Mouse (Mus musculus) forebrain, embryonic 10.5 days (tissue): ENCODE results near the gene Gm21738. TPM values are rescaled to one million over a fixed set of nuclear protein-coding genes. Genes with fewer than 3 reads are reported as not detected.
"Not testable (repeated sequence)": the region's sequence is repeated elsewhere in the genome, so short reads cannot be mapped to it uniquely, and the experiment has no call there.

Source experiments
- DNase-seq: peaks from one replicate; pipeline ENCODE4 v3.0.0-alpha.2; 2017; ENCODE audit warnings: low spot score; ENCODE audit errors: extremely low spot score
- H3K27ac ChIP-seq: fragments of 300-500 bp; sonication (generic); 2 replicates; pipeline ENCODE4 v1.5.1; 2016; ENCODE audit warnings: mild to moderate bottlenecking
- H3K27me3 ChIP-seq: fragments of 300-500 bp; sonication (generic); 2 replicates; pipeline ENCODE4 v1.6.1; 2016; ENCODE audit warnings: mild to moderate bottlenecking; ENCODE audit not compliant: poor library complexity, severe bottlenecking
- H3K36me3 ChIP-seq: fragments of 300-500 bp; sonication (generic); replicated peaks from 2 replicates; pipeline ENCODE4 v1.6.1; 2016; ENCODE audit warnings: mild to moderate bottlenecking, moderate library complexity
- H3K4me1 ChIP-seq: fragments of 300-500 bp; sonication (generic); 2 replicates; pipeline ENCODE4 v1.6.1; 2016
- H3K4me3 ChIP-seq: fragments of 300-500 bp; sonication (generic); 2 replicates; pipeline ENCODE4 v1.5.1; 2016; ENCODE audit warnings: mild to moderate bottlenecking, moderate library complexity
- H3K9me3 ChIP-seq: fragments of 300-500 bp; sonication (generic); 2 replicates; pipeline ENCODE4 v1.6.1; 2016; ENCODE audit warnings: mild to moderate bottlenecking, moderate library complexity
- WGBS: fragments of 180-500 bp; shearing (Covaris S2); methylation state at CpG from one replicate; pipeline ENCODE4 v1.1.7; 2016; 5-methylcytosine and 5-hydroxymethylcytosine counted together
- polyA plus RNA-seq: library from polyadenylated mRNA; unstranded; fragments of >200 nt; fragmentation: Nextera tagmentation; extraction: Ambion mirVana; gene quantifications from 2 replicates; pipeline ENCODE4 v1.2.1, GENCODE M21; 2016

Gene Gm21738
- 0.26 TPM in 1 of 2 replicates, not detected in the other for polyA plus RNA-seq

DNA sequence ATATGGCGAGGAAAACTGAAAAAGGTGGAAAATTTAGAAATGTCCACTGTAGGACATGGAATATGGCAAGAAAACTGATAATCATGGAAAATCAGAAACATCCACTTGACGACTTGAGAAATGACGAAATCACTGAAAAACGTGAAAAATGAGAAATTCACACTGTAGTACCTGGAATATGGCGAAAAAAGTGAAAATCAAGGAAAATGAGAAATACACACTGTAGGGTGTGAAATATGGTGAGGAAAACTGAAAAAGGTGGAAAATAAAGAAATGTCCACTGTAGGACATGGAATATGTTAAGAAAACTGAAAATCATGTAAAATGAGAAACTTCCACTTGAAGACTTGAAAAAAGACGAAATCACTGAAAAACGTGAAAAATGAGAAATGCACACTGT is at the start of gene Gm21738:
Gene Gm21738, minus strand, starts transcription at position 101 of the 400 bp plus-strand sequence.
- H3K36me3 ChIP-seq, H3K27me3 ChIP-seq, H3K9me3 ChIP-seq, H3K4me3 ChIP-seq, H3K4me1 ChIP-seq, H3K27ac ChIP-seq, DNase-seq: not testable (repeated sequence)
- WGBS = 79% methylated on average over 7 of the region's 7 CpGs

DNA sequence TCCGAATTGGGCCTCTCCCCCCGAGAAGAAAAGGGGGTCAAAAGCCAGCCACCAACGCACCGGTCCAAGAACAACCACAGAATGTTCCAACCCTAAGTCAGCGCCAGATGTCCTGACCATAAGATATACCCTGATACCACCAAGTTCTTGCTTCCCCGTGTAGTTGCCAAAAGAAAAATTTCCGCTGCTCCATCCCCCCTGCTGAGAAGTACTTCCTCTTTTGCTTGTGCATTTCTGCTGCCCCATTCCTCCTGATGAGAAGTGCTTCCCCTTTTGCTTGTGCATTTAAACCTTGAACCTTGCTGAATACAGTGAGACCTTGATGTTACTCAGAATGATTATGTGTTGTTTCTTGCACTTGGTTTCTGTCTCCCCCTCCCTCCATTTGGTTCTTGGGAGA is 35.0 kb downstream of the Gm21738 start:
- H3K4me1 ChIP-seq, H3K27ac ChIP-seq, H3K4me3 ChIP-seq, H3K27me3 ChIP-seq, H3K36me3 ChIP-seq, DNase-seq: not testable (repeated sequence)
- 90% methylated on average over 7 of the region's 7 CpGs for WGBS
- H3K9me3 ChIP-seq = peaks cover 76% of the 10 kb centered on the region

Other genes starting within 250 kb of the Gm21738 start
- 0.12 and 0.19 TPM in 2 replicates for gene Gm2244, start 131.0 kb upstream of the Gm21738 start, polyA plus RNA-seq
- gene Gm2237, start 166.2 kb upstream of the Gm21738 start, polyA plus RNA-seq = 2.5 and 3.2 TPM in 2 replicates
- gene Gm5458, start 183.7 kb upstream of the Gm21738 start, polyA plus RNA-seq = not detected in 2 replicates